Mouse (Mus musculus) thymus, postnatal 4 days (tissue): ENCODE data around the gene Gm8947.

Source experiments
- DNase-seq: peaks from one replicate; pipeline ENCODE4 v3.0.0; 2021

Gene Gm8947

DNA sequence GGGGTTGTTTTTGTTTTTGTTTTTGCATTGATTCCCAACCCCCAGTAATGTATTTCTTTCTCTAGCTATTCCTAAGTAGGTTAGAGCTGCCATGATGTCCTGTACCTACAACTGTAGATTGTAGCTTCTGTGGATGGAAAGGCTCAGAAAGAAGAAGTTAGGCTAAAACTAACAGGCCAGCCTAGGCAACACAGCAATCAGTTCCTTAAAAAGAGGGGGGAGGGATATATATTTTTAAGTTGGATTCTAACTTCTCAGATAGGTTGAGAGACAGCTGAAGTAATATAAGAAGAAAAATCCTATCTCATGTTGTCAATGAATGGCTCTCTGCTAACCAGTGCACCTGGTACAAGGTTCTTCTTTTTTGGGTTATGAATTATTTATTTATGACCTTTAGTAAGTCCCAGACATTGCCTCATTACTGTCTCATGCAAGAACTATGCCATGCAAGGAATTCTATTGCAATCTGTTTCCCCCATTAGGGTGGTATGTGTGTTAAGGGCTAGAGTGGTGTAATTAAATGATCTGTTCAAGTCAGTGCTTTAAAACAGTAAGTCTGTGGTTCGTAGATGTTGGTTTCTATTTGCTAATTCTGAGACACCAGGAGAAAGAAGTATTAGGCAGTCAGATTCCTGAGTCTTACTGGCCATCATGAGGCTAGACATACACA is 36.3 kb downstream of the Gm8947 start:
- DNase-seq = no peak

GRCm38 (mm10) chr1:151232346-151232745 is 40.2 kb downstream of the Gm8947 start:
- DNase-seq = no peak

GRCm38 (mm10) chr1:151233756-151234155 is 41.6 kb downstream of the Gm8947 start:
- DNase-seq = no peak

DNA sequence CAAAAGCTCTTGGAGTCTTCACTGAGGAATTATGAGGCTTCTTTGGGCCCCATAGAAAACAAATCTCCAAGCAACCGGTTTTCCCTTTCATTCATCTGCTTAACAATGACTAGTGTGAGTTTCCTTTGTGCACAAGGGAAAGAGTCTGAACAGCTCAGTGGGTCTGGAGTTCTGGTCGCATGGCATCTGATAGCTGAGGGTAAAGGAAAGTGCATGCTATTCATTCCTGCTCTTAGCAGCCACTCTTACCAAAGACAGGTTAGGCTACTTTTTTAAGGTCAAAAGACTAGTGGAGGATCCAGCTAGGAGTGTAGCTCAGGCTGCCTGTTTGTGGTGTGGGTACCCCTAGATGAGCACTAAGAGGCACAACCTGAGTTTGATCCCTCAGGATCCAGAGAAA is 43.4 kb downstream of the Gm8947 start:
- DNase-seq = no peak

DNA sequence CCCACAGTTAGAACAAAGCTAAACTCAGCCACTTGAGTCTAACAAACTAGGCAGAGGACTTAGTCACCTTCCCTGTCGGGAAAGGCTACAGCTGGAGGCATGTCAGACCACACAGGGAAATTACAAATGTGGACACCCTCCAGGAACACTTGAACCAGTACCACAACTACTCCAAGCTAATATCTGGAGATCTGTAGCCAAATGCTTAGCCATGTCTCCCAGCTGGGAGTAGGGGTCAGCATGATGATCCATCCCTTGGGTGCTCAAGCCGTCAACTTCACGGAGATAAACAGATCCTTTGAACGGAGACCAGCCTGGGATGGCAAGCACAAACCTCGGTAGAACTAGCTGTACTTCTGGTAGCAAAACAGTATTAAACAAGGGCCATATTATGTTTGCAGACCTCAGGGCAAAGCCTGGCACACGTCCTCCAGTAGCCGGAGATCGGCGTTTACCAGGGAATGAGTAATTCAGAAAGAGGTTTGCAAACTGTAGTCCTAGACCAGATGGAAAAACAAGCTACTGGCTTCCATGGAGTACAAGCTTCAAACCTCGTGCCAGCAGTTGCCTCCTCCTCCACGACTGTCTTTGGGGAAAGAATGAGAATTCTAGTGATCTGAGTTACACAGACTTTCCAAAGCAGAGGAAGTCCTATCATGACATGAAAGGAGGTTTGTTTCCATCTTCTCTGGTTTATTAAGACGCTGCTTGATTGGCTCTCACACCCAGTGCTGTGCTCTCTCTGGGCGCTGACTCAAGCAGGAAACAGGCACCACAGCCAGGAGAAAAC is 44.2 kb downstream of the Gm8947 start:
- no peak for DNase-seq

GRCm38 (mm10) chr1:151237780-151238179 is 45.6 kb downstream of the Gm8947 start:
- DNase-seq = no peak

GRCm38 (mm10) chr1:151243332-151243731 is 51.2 kb downstream of the Gm8947 start:
- no peak for DNase-seq
